Mouse (Mus musculus): ENCODE results near the gene Camta1. TPM values are rescaled to one million over a fixed set of nuclear protein-coding genes. Genes with fewer than 3 reads are reported as not detected.

The Camta1 gene
- polyA plus RNA-seq, 1 experiment from 2014 or later = 78.7 TPM

GRCm38 (mm10) chr4:151001397-151001796 lies 860.3 kb downstream of the Camta1 start:
- Histone ChIP-seq H3K27me3 (no peaks in the 10 kb centered on the region), H3K27ac (no peak overlapping the region), H3K9ac (no peak overlapping the region), H3K4me2 (no peak overlapping the region), H3K4me3 (no peak overlapping the region), H3K36me3 (no peaks in the 10 kb centered on the region), H3K4me1 (no peaks in the 10 kb centered on the region), H3K9me3 (no peaks in the 10 kb centered on the region)
- 51% methylated on average over 13 of the region's 13 CpGs for WGBS
- ATAC-seq (ENCODE audit: borderline replicate concordance, extremely low read depth, low FRiP score, low TSS enrichment) = no peak

DNA sequence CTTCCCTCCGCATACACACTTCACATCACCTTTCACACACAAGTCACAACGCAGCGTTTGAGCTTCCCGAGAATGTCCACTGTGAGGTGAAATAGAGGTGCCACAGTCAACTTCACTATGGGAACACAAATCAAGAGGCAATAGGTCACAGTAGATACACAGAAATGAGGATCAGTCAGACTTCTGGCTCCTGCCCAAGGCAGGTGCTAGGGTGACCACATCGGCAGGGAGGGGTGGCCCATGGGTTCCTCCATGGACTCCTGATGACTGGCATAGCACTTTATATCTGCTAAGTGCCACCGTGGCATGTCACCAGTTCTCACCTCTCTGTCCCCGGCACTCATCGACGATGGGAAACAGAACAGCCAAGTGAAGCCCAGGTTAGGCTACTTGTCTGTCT lies 863.0 kb downstream of the Camta1 start:
- Histone ChIP-seq H3K9ac (no peak overlapping the region), H3K27me3 (no peaks in the 10 kb centered on the region), H3K36me3 (no peaks in the 10 kb centered on the region), H3K27ac (no peak overlapping the region), H3K9me3 (no peaks in the 10 kb centered on the region), H3K4me3 (no peak overlapping the region), H3K4me1 (no peaks in the 10 kb centered on the region), H3K4me2 (no peak overlapping the region)
- no peak for ATAC-seq (ENCODE audit: borderline replicate concordance, extremely low read depth, low FRiP score, low TSS enrichment)
- WGBS = 87% methylated on average over 9 of the region's 9 CpGs

GRCm38 (mm10) chr4:150996797-150997196 lies 864.9 kb downstream of the Camta1 start, which contains the start of gene Uts2:
Uts2 (plus strand) TSS chr4:150997097.
- ATAC-seq (ENCODE audit: borderline replicate concordance, extremely low read depth, low FRiP score, low TSS enrichment) = no peak
- Histone ChIP-seq H3K27ac (no peak within 1 kb of the TSS), H3K36me3 (no peaks in the 10 kb centered on the region), H3K9ac (no peak within 1 kb of the TSS), H3K9me3 (no peaks in the 10 kb centered on the region), H3K27me3 (no peaks in the 10 kb centered on the region), H3K4me3 (no peak within 1 kb of the TSS), H3K4me1 (no peaks in the 10 kb centered on the region), H3K4me2 (no peak within 1 kb of the TSS)
- 80% methylated on average over 7 of the region's 7 CpGs for WGBS

- 42% methylated on average over 6 of the region's 6 CpGs for WGBS
- H3K4me3 ChIP-seq = no peak overlapping the region
- no peaks in the 10 kb centered on the region for H3K27me3 ChIP-seq
- H3K4me1 ChIP-seq = no peaks in the 10 kb centered on the region
- no peak for ATAC-seq (ENCODE audit: borderline replicate concordance, extremely low read depth, low FRiP score, low TSS enrichment)
- H3K4me2 ChIP-seq = no peak overlapping the region
- no peaks in the 10 kb centered on the region for H3K36me3 ChIP-seq
- H3K27ac ChIP-seq = no peak overlapping the region
- H3K9me3 ChIP-seq = no peaks in the 10 kb centered on the region
- no peak overlapping the region for H3K9ac ChIP-seq
Measured at GRCm38 (mm10) chr4:150990148-150990547, 871.5 kb downstream of the Camta1 start.

GRCm38 (mm10) chr4:150980153-150980552 lies 881.5 kb downstream of the Camta1 start:
- Histone ChIP-seq H3K4me2 (no peak overlapping the region), H3K36me3 (no peaks in the 10 kb centered on the region), H3K27me3 (no peaks in the 10 kb centered on the region), H3K4me1 (no peaks in the 10 kb centered on the region), H3K27ac (no peak overlapping the region), H3K9me3 (no peaks in the 10 kb centered on the region), H3K4me3 (no peak overlapping the region), H3K9ac (no peak overlapping the region)
- 79% methylated on average over 5 of the region's 5 CpGs for WGBS
- no peak for ATAC-seq (ENCODE audit: borderline replicate concordance, extremely low read depth, low FRiP score, low TSS enrichment)

- Histone ChIP-seq H3K9me3 (no peaks in the 10 kb centered on the region), H3K4me3 (no peak overlapping the region), H3K27ac (no peak overlapping the region), H3K4me2 (no peak overlapping the region), H3K27me3 (no peaks in the 10 kb centered on the region), H3K9ac (no peak overlapping the region), H3K4me1 (no peaks in the 10 kb centered on the region), H3K36me3 (no peaks in the 10 kb centered on the region)
- no peak for ATAC-seq (ENCODE audit: borderline replicate concordance, extremely low read depth, low FRiP score, low TSS enrichment)
- 60% methylated on average over 9 of the region's 9 CpGs for WGBS
Measured at GRCm38 (mm10) chr4:150979455-150979854, 882.2 kb downstream of the Camta1 start.

DNA sequence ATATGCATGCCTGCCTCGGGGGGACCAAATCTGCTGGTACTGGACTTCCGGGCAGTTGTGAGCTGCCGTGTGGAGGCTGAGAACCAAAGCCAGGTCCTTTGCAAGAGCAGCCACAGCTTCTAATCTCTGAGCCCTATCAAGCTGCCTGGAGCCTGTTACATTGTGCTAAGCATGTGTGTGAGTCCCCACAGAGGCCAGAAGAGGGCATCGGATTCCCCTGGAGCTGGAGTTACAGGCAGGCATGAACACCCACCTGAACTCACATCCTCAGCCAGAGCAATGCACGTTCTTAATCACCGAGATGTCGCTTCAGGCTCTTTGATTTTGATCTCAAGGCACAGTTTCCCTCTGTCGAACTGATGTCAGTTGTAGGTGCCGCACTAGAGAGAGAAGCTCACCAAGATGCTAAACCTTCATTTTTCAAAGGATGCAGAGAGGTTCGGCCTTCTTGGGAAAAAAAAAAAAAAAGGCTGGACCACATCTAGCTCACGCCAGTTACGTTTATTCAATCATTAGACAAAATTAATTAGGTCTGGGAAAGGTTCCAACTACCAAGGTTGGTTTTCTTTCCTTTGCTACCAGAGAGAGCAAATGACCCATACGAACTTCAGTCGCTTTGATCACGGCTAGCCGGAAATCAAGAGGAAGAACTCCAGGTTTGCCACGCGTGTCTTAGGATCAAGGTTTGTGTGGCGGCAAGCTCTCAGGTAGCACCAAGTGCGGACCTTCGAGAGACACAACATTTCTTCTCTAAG lies 883.3 kb downstream of the Camta1 start:
- WGBS = 72% methylated on average over 21 of the region's 21 CpGs
- no peak for ATAC-seq (ENCODE audit: borderline replicate concordance, extremely low read depth, low FRiP score, low TSS enrichment)

GRCm38 (mm10) chr4:150975145-150975544 lies 886.5 kb downstream of the Camta1 start:
- WGBS = 13% methylated on average over 1 of the region's 1 CpGs
- Histone ChIP-seq H3K27ac (no peak overlapping the region), H3K4me3 (no peak overlapping the region), H3K27me3 (no peaks in the 10 kb centered on the region), H3K9me3 (no peaks in the 10 kb centered on the region), H3K36me3 (no peaks in the 10 kb centered on the region), H3K9ac (no peak overlapping the region), H3K4me1 (no peaks in the 10 kb centered on the region), H3K4me2 (no peak overlapping the region)
- no peak for ATAC-seq (ENCODE audit: borderline replicate concordance, extremely low read depth, low FRiP score, low TSS enrichment)

More for the DNA sequence above, 883.3 kb downstream of the Camta1 start:
- no peaks in the 10 kb centered on the region for H3K4me1 ChIP-seq
- no peak overlapping the region for H3K27ac ChIP-seq
- no peaks in the 10 kb centered on the region for H3K9me3 ChIP-seq
- no peaks in the 10 kb centered on the region for H3K27me3 ChIP-seq
- no peak overlapping the region for H3K9ac ChIP-seq
- no peak overlapping the region for H3K4me3 ChIP-seq
- H3K4me2 ChIP-seq = no peak overlapping the region
- H3K36me3 ChIP-seq = no peaks in the 10 kb centered on the region

DNA sequence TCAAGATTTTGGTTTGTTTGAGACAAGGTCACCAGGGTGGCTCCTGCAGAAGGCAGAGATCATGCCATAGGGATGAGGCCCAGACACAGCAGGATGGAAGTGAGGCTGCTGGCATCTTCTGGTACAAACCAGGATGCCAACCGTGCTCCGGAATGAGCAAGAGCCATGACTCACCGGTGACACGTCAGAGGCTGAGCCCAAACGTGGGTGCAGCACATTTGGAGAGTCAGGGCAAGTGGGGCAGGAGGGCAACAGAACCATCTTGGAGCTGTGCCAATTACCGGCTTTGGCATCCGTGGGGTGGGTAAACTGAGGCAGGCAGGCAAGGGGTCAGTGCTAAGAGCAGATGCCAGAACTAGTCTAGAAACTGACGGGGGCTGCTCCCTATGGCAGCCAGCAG lies 888.4 kb downstream of the Camta1 start:
- no peak overlapping the region for H3K9ac ChIP-seq
- no peaks in the 10 kb centered on the region for H3K27me3 ChIP-seq
- H3K4me1 ChIP-seq = no peaks in the 10 kb centered on the region
- H3K9me3 ChIP-seq = no peaks in the 10 kb centered on the region
- H3K4me3 ChIP-seq = no peak overlapping the region
- no peak for ATAC-seq (ENCODE audit: borderline replicate concordance, extremely low read depth, low FRiP score, low TSS enrichment)
- H3K27ac ChIP-seq = no peak overlapping the region
- H3K4me2 ChIP-seq = no peak overlapping the region
- WGBS = 82% methylated on average over 8 of the region's 8 CpGs
- H3K36me3 ChIP-seq = no peaks in the 10 kb centered on the region

- Histone ChIP-seq H3K9me3 (no peaks in the 10 kb centered on the region), H3K4me1 (no peaks in the 10 kb centered on the region), H3K27ac (no peak overlapping the region), H3K9ac (no peak overlapping the region), H3K36me3 (no peaks in the 10 kb centered on the region), H3K27me3 (no peaks in the 10 kb centered on the region), H3K4me3 (no peak overlapping the region), H3K4me2 (no peak overlapping the region)
- 83% methylated on average over 8 of the region's 8 CpGs for whole genome bisulfite sequencing
- ATAC-seq (ENCODE audit: borderline replicate concordance, extremely low read depth, low FRiP score, low TSS enrichment) = no peak
Measured at GRCm38 (mm10) chr4:150968956-150969355, 892.7 kb downstream of the Camta1 start.

- Histone ChIP-seq H3K27ac (no peak overlapping the region), H3K4me2 (no peak overlapping the region), H3K9ac (no peak overlapping the region), H3K9me3 (no peaks in the 10 kb centered on the region), H3K36me3 (no peaks in the 10 kb centered on the region), H3K27me3 (no peaks in the 10 kb centered on the region), H3K4me3 (no peak overlapping the region), H3K4me1 (0 out of 2 replicates have a peak, but pooled peaks cover 4% of the 10 kb centered on the region)
- WGBS = 13% methylated on average over 7 of the region's 7 CpGs
- no peak for ATAC-seq (ENCODE audit: borderline replicate concordance, extremely low read depth, low FRiP score, low TSS enrichment)
Measured at GRCm38 (mm10) chr4:150966556-150966955, 895.1 kb downstream of the Camta1 start.

- Histone ChIP-seq H3K4me2 (no peak overlapping the region), H3K4me1 (0 out of 2 replicates have a peak, but pooled peaks cover 4% of the 10 kb centered on the region), H3K27me3 (no peaks in the 10 kb centered on the region), H3K36me3 (no peaks in the 10 kb centered on the region), H3K9me3 (no peaks in the 10 kb centered on the region), H3K9ac (no peak overlapping the region), H3K4me3 (no peak overlapping the region), H3K27ac (no peak overlapping the region)
- WGBS = 63% methylated on average over 11 of the region's 11 CpGs
- no peak for ATAC-seq (ENCODE audit: borderline replicate concordance, extremely low read depth, low FRiP score, low TSS enrichment)
Measured at GRCm38 (mm10) chr4:150965555-150965951, 896.1 kb downstream of the Camta1 start.

All from lung, embryonic 15.5 days (tissue).